Mouse (Mus musculus) thymus, adult 2 months (tissue): ENCODE results near the gene Gm10840. TPM values are rescaled to one million over a fixed set of nuclear protein-coding genes. Genes with fewer than 3 reads are reported as not detected.

ENCODE experiments used
- DNase-seq: peaks from one replicate; pipeline ENCODE4 v3.0.0; 2021
- H3K27ac ChIP-seq: fragments of 200-500 bp; 2 replicates; pipeline ENCODE4 v1.5.1; 2012; ENCODE audit warnings: low read length, control low read depth; ENCODE audit not compliant: control insufficient read depth, insufficient read depth
- H3K27me3 ChIP-seq: fragments of 200-500 bp; 2 replicates; pipeline ENCODE4 v1.6.1; 2012; ENCODE audit warnings: mild to moderate bottlenecking, low read length, moderate library complexity, mixed read lengths; ENCODE audit not compliant: control insufficient read depth, insufficient read depth
- H3K36me3 ChIP-seq: fragments of 200-500 bp; 2 replicates; pipeline ENCODE4 v1.6.1; 2012; ENCODE audit warnings: mild to moderate bottlenecking, low read length, moderate library complexity; ENCODE audit not compliant: control insufficient read depth, insufficient read depth
- H3K4me1 ChIP-seq: fragments of 200-500 bp; replicated peaks from 2 replicates; pipeline ENCODE4 v1.6.1; 2012; ENCODE audit warnings: low read length; ENCODE audit not compliant: control insufficient read depth, insufficient read depth
- H3K4me3 ChIP-seq: fragments of 200-500 bp; 2 replicates; pipeline ENCODE4 v1.5.1; 2012; ENCODE audit warnings: mild to moderate bottlenecking, low read length, control low read depth, moderate library complexity; ENCODE audit not compliant: control insufficient read depth, insufficient read depth
- CTCF ChIP-seq: fragments of 200-500 bp; IDR thresholded peaks from 2 replicates; pipeline ENCODE4 v1.5.1; 2012; ENCODE audit warnings: mild to moderate bottlenecking, control low read depth, low read length, moderate library complexity, borderline replicate concordance; ENCODE audit not compliant: control insufficient read depth, poor library complexity, insufficient read depth; ENCODE audit errors: extremely low read depth
- POLR2A ChIP-seq: fragments of 200-500 bp; IDR thresholded peaks from 2 replicates; pipeline ENCODE4 v1.6.1; 2012; ENCODE audit warnings: mild to moderate bottlenecking, low read length, control low read depth, moderate library complexity; ENCODE audit not compliant: control insufficient read depth, poor library complexity, insufficient read depth; ENCODE audit errors: extremely low read depth
- WGBS: fragments of 180-500 bp; shearing (Covaris S2); methylation state at CpG from one replicate; pipeline ENCODE4 v1.1.7; 2018; 5-methylcytosine and 5-hydroxymethylcytosine counted together
- polyA plus RNA-seq: library from polyadenylated mRNA; depleted of rRNA; stranded (reverse); fragments of >200 nt; gene quantifications from 2 replicates; pipeline ENCODE4 v1.2.3, GENCODE M21; 2012

Gm10840 gene
- polyA plus RNA-seq, 1 experiment, result not detected

DNA sequence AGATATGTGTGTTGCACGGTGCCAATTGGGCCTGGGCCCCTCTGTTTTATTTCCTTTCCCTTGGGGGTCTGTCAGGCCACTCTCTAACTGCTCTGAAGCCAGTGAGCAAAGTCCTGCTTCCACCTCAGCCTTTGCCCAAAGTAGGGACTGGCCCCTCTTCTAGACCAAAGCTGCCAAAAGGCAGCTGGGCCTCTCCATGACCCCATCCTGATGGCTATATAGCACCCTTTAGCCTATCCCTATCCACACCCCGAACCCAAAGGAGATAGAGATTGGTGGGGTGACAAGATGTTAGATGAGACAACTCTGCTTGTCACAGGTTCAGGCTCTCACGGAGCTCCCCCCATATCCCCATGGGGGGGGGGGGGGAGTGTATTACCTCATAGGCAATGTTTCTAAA lies 4.9 kb upstream of the Gm10840 start:
- H3K4me1 ChIP-seq, result peaks cover 27% of the 10 kb centered on the region
- 69% methylated on average over 3 of the region's 3 CpGs for WGBS
- no peak overlapping the region for H3K4me3 ChIP-seq
- DNase-seq, result no peak
- no peak for TF ChIP-seq POLR2A
- TF ChIP-seq CTCF, result no peak
- H3K27me3 ChIP-seq, result no peaks in the 10 kb centered on the region
- H3K36me3 ChIP-seq, result peaks cover 53% of the 10 kb centered on the region
- H3K27ac ChIP-seq, result peak overlapping the region; percentile 35; the same call in 1 of the 2 replicates

DNA sequence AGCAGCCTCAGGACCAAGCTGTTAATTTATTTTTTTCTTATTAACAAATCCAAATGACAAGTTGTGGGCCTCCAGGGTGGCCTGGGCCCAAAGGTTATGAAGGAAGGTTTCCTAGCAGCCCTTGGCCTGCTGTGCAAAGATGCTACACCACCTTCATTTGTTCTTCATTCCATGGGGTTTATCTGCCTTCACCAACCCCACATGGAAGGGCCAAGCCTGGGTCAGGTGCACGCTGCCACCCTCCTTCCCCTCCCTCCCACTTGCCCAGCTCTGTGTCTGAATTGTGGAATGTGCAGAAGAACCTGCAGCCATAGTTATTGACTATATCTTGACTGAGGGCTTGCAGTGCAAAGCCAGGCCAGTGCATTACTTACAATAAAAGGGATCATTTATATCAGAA lies 4.4 kb upstream of the Gm10840 start:
- TF ChIP-seq CTCF, result no peak
- no peak for TF ChIP-seq POLR2A
- Histone ChIP-seq H3K4me3 (no peak overlapping the region), H3K4me1 (peaks cover 31% of the 10 kb centered on the region), H3K27ac (peak overlapping the region; percentile 33; the same call in 1 of the 2 replicates), H3K36me3 (peaks cover 49% of the 10 kb centered on the region), H3K27me3 (no peaks in the 10 kb centered on the region)
- DNase-seq, result no peak
- WGBS, result 97% methylated on average over 1 of the region's 1 CpGs

GRCm38 (mm10) chr11:106157154-106157553 lies 3.5 kb upstream of the Gm10840 start:
- 84% methylated on average over 7 of the region's 7 CpGs for WGBS
- H3K36me3 ChIP-seq, result peaks cover 40% of the 10 kb centered on the region
- H3K4me1 ChIP-seq, result peaks cover 40% of the 10 kb centered on the region
- no peak for DNase-seq
- H3K4me3 ChIP-seq, result peak overlapping the region; percentile 10
- peak overlapping the region; percentile 6; the same call in 1 of the 2 replicates for H3K27ac ChIP-seq
- TF ChIP-seq POLR2A, result no peak
- TF ChIP-seq CTCF, result no peak
- no peaks in the 10 kb centered on the region for H3K27me3 ChIP-seq

DNA sequence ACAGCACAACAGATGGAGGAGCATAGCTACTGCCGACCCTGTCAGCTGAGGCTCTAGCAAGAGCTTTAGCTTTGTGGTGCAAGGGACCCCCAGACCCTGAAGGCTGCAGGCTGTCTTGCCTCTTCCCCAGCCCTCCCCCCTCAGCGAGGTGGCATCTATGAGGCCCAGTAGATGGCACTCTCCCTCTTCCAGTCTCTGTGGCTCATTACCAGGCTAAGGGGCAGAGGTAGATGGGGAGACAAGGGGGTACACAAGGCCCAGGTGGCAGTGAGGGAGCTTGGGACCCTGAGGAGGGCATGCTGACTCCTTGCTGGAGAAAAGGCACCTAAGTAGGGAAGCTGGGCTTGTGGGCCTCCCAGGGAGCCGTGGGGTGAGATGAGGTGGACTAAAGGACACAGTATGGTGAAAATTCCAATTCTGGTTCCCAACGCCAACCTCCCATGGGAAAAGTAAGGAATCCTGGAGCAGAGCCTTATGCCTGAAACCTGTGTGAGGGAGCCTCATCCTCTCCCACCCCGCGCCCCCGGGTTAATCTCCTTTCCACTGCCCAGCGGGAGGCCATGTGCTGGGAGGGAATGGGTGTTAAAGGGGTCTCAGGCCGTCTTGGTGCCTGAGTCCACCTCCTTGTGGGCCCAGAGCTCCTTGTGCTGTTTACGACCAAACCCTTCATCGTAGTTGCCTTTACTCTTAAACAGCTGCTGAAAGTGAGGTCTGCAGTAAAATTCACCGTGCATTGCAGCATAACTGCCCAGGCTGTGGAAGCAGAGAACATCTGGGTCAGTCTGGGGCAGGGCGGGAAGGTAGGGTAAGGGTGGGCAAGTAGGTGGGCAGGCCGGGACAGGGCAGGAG lies 2.3 kb upstream of the Gm10840 start:
- Histone ChIP-seq H3K4me3 (peak overlapping the region; percentile 97), H3K36me3 (peaks cover 40% of the 10 kb centered on the region), H3K4me1 (peaks cover 44% of the 10 kb centered on the region), H3K27ac (peak overlapping the region; percentile 97), H3K27me3 (no peaks in the 10 kb centered on the region)
- DNase-seq, result peak; percentile 75
- 26% methylated on average over 14 of the region's 14 CpGs for WGBS
- TF ChIP-seq CTCF, result peak; percentile 83
- no peak for TF ChIP-seq POLR2A

- Histone ChIP-seq H3K27ac (peak overlapping the region; percentile 97), H3K36me3 (peaks cover 40% of the 10 kb centered on the region), H3K27me3 (no peaks in the 10 kb centered on the region), H3K4me1 (peaks cover 43% of the 10 kb centered on the region), H3K4me3 (peak overlapping the region; percentile 97)
- DNase-seq, result no peak
- WGBS, result 3% methylated on average over 9 of the region's 9 CpGs
- TF ChIP-seq CTCF, result no peak
- no peak for TF ChIP-seq POLR2A
Observed at GRCm38 (mm10) chr11:106158930-106159215, 1.8 kb upstream of the Gm10840 start.

DNA sequence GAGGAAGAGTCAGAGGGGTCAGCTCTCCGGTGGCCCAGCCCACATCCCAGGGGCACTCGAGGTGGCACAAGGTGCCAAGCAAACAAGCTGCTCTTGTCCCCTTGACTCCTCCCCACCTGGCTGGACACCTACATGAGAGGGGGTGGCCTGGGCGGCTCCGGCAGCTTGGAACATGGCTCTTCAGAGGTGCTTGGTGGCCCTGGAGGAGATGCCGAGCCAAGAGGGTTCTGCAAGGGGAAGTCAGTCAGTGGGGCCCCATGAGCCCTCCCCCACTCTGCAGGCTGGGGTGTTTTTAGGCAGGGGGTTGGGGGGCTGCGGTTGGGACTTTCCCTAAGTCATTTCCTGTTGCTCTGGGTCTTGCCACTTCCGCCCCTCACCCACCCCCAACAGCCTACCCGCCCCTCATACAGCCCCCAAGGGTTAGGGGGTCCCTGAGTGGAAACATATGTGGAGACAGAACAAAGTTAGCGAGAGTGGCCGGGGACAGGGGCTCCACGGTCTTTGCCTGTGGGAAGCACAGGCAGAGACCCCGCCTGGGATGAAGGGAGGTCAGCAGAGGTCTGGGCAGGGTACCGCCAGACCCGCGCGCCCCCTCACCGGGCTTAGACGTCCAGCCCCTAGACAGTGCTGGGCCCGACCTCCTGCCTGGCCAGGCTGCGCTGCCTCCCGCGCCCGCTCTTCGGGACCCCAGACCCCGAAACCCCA lies 1.3 kb upstream of the Gm10840 start:
- TF ChIP-seq POLR2A (peak; percentile 87), CTCF (no peak)
- Histone ChIP-seq H3K27me3 (no peaks in the 10 kb centered on the region), H3K4me3 (peak overlapping the region; percentile 97), H3K36me3 (peaks cover 39% of the 10 kb centered on the region), H3K27ac (peak overlapping the region; percentile 99), H3K4me1 (peaks cover 40% of the 10 kb centered on the region)
- DNase-seq, result peak; percentile 95
- under 1% methylated on average over 24 of the region's 25 CpGs for WGBS
